Mouse (Mus musculus) liver, embryonic 14.5 days (tissue): ENCODE measurements around the gene Tapbp.

Experiments
- CTCF ChIP-seq: IDR thresholded peaks from 2 replicates; pipeline ENCODE4 v1.5.1; 2016; ENCODE audit warnings: antibody characterized with exemption, low read depth, control low read depth
- EP300 ChIP-seq: IDR thresholded peaks from 2 replicates; pipeline ENCODE4 v1.6.1; 2016; ENCODE audit warnings: antibody characterized with exemption, low read depth

GRCm38 (mm10) chr17:33900281-33900988 is 15.3 kb upstream of the Tapbp start:
- TF ChIP-seq EP300 (no peak), CTCF (no peak)
